Mouse (Mus musculus) urinary bladder, adult 2 months (tissue): ENCODE results near the gene Carnmt1. TPM values are rescaled to one million over a fixed set of nuclear protein-coding genes. Genes with fewer than 3 reads are reported as not detected.
A peak's percentile ranks its signal among the peaks of the same experiment; 100 is the strongest.

Experiments used
- DNase-seq: peaks from one replicate; pipeline ENCODE4 v3.0.0; 2022; ENCODE audit warnings: low spot score
- polyA plus RNA-seq: library from polyadenylated mRNA; depleted of rRNA; stranded (reverse); fragments of >200 nt; gene quantifications from 2 replicates; pipeline ENCODE4 v1.2.3, GENCODE M21; 2012

Carnmt1 gene
- polyA plus RNA-seq, 1 experiment: 9.8 TPM

- DNase-seq: no peak
These were observed 17.5 kb upstream of the Carnmt1 start for GRCm38 (mm10) chr19:18653058-18653457.

GRCm38 (mm10) chr19:18654330-18654729 is 16.2 kb upstream of the Carnmt1 start:
- no peak for DNase-seq

GRCm38 (mm10) chr19:18654984-18655383 is 15.6 kb upstream of the Carnmt1 start:
- no peak for DNase-seq

- DNase-seq: no peak
These were observed 14.6 kb upstream of the Carnmt1 start for GRCm38 (mm10) chr19:18655999-18656398.

GRCm38 (mm10) chr19:18658473-18658872 is 12.1 kb upstream of the Carnmt1 start:
- no peak for DNase-seq

GRCm38 (mm10) chr19:18659349-18659748 is 11.2 kb upstream of the Carnmt1 start:
- no peak for DNase-seq

- DNase-seq: no peak
These were observed 10.1 kb upstream of the Carnmt1 start for GRCm38 (mm10) chr19:18660466-18660865.

GRCm38 (mm10) chr19:18661683-18662082 is 8.9 kb upstream of the Carnmt1 start:
- DNase-seq: no peak

- DNase-seq: no peak
These were observed 6.7 kb upstream of the Carnmt1 start for GRCm38 (mm10) chr19:18663904-18664303.

- DNase-seq: no peak
These were observed 3.6 kb upstream of the Carnmt1 start for GRCm38 (mm10) chr19:18666966-18667365.

- no peak for DNase-seq
These were observed 1.0 kb upstream of the Carnmt1 start for GRCm38 (mm10) chr19:18669551-18669950.

- peak; percentile 47 for DNase-seq
These were observed 635 bp downstream of the Carnmt1 start for GRCm38 (mm10) chr19:18671056-18671741.

GRCm38 (mm10) chr19:18672498-18672897 is 1.9 kb downstream of the Carnmt1 start:
- DNase-seq: no peak

- no peak for DNase-seq
These were observed 2.6 kb downstream of the Carnmt1 start for GRCm38 (mm10) chr19:18673116-18673515.

GRCm38 (mm10) chr19:18682142-18682541 is 11.6 kb downstream of the Carnmt1 start:
- DNase-seq: no peak

GRCm38 (mm10) chr19:18687556-18687955 is 17.0 kb downstream of the Carnmt1 start:
- DNase-seq: no peak

- no peak for DNase-seq
These were observed 21.6 kb downstream of the Carnmt1 start for GRCm38 (mm10) chr19:18692176-18692575.

- DNase-seq: no peak
These were observed 22.2 kb downstream of the Carnmt1 start for GRCm38 (mm10) chr19:18692768-18693167.

GRCm38 (mm10) chr19:18695116-18695515 is 24.6 kb downstream of the Carnmt1 start:
- no peak for DNase-seq

- no peak for DNase-seq
These were observed 25.0 kb downstream of the Carnmt1 start for GRCm38 (mm10) chr19:18695552-18695951.

- DNase-seq: no peak
These were observed 37.5 kb downstream of the Carnmt1 start for GRCm38 (mm10) chr19:18708101-18708500.

GRCm38 (mm10) chr19:18710903-18711302 is 40.3 kb downstream of the Carnmt1 start:
- DNase-seq: no peak

- no peak for DNase-seq
These were observed 41.0 kb downstream of the Carnmt1 start for GRCm38 (mm10) chr19:18711589-18711988.
